In genomic region chr19:10907891-10908290, GRCm38 (mm10) we compare ENCODE assay signal across 7 mouse cellular contexts. TPM values are rescaled to one million over a fixed set of nuclear protein-coding genes. Genes with fewer than 3 reads are reported as not detected.
DNase-seq lines count a peak whose midpoint lies in the region; TF ChIP-seq lines count a peak whose summit lies in the region.

No protein-coding gene starts in this region.

- peak; percentile 99 for TF ChIP-seq CTCF in E14TG2a.4 (conservative IDR thresholded peaks at IDR 0.05; ENCODE audit: low read length)

- H3K36me3 ChIP-seq in E14TG2a.4 (ENCODE audit: insufficient read depth, low read length), result peaks cover 67% of the 10 kb centered on the region

- H3K4me3 ChIP-seq in E14TG2a.4 (replicated peaks; ENCODE audit: low read length), result no peak overlapping the region

- peaks cover 14% of the 10 kb centered on the region for H3K4me1 ChIP-seq in E14TG2a.4 (replicated peaks; ENCODE audit: low read depth, low read length)

- no peaks in the 10 kb centered on the region for H3K9me3 ChIP-seq in E14TG2a.4 (ENCODE audit: low read length)

- DNase-seq in A20 (ENCODE audit: low read depth, low spot score), result peak; percentile 64
- peak; percentile 77 to 82 for DNase-seq in cerebellum, postnatal 10 days
- DNase-seq in gastrocnemius, postnatal 25 days, result peak; percentile 61
- peak; percentile 64 to 76 for DNase-seq in kidney, postnatal 36 days
- peak; percentile 64 for DNase-seq in lung, postnatal 25 days (ENCODE audit: low spot score)
- DNase-seq in right cerebral cortex, postnatal 4 days, result peak; percentile 50

- H3K27me3 ChIP-seq in E14TG2a.4 (ENCODE audit: insufficient read depth, low read length), result no peaks in the 10 kb centered on the region

RNA-seq across cellular contexts. Expression of gene Zp1, which starts 12.5 kb away (rescaled TPM):
- total RNA-seq in gastrocnemius, postnatal 25 days (2021), result not detected

RNA-seq across cellular contexts. Expression of gene Prpf19, which starts 12.9 kb away (rescaled TPM):
- 100 to 1,000 TPM; 149 to 172 TPM for total RNA-seq in gastrocnemius, postnatal 25 days (2021)

RNA-seq across cellular contexts. Expression of gene Tmem109, which starts 26.1 kb away (rescaled TPM):
- total RNA-seq in gastrocnemius, postnatal 25 days (2021), result 100 to 1,000 TPM; 190 to 210 TPM

RNA-seq across cellular contexts. Expression of gene Ptgdr2, which starts 29.1 kb away (rescaled TPM):
- not detected for total RNA-seq in gastrocnemius, postnatal 25 days (2021)

RNA-seq across cellular contexts. Expression of gene Tmem132a, which starts 38.2 kb away (rescaled TPM):
- total RNA-seq in gastrocnemius, postnatal 25 days (2021), result 1 to 10 TPM; 5.8 to 8.4 TPM
